Mouse (Mus musculus): ENCODE results near the gene Hrct1. TPM values are rescaled to one million over a fixed set of nuclear protein-coding genes. Genes with fewer than 3 reads are reported as not detected.

Gene Hrct1
- polyA plus RNA-seq, 1 experiment from 2014 or later: 1.0 TPM

DNA sequence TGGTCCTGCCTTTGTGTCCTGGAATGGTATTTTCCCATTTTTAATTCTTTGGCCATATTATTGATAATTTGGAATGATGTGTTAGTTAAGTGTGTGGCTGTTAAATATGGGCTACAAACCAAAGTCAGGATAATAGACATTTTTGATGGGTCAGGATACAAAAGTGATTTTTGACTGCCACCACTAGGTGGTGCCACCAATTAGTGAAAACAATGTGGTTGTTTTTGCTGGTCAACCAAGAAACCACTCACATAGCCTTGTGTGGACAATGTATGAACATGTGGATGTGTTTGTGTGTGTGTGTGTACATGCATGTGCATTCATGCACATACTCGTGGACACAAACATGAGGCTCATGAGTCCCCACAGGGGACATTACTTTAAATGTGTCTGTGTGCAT lies 2.2 kb upstream of the Hrct1 start:
- no peak overlapping the region for H3K4me3 ChIP-seq (ENCODE audit: low read length)
- no peak overlapping the region for H3K4me2 ChIP-seq (replicated peaks; ENCODE audit: low read depth, low read length)
- no peaks in the 10 kb centered on the region for H3K36me3 ChIP-seq (ENCODE audit: control insufficient read depth, insufficient read depth, low read length)
- 39% methylated on average over 1 of the region's 1 CpGs for WGBS
- H3K9ac ChIP-seq (ENCODE audit: low read depth, low read length): no peak overlapping the region
- no peak for ATAC-seq (ENCODE audit: low FRiP score, low TSS enrichment)
- peaks cover 5% of the 10 kb centered on the region; the same call in 1 of the 2 replicates for H3K4me1 ChIP-seq (ENCODE audit: control insufficient read depth, insufficient read depth, low read length)
- H3K27ac ChIP-seq (ENCODE audit: low read depth, low read length): no peak overlapping the region
- H3K27me3 ChIP-seq (ENCODE audit: control insufficient read depth, insufficient read depth, low read length): no peaks in the 10 kb centered on the region
- H3K9me3 ChIP-seq (ENCODE audit: control insufficient read depth, low read length): no peaks in the 10 kb centered on the region

DNA sequence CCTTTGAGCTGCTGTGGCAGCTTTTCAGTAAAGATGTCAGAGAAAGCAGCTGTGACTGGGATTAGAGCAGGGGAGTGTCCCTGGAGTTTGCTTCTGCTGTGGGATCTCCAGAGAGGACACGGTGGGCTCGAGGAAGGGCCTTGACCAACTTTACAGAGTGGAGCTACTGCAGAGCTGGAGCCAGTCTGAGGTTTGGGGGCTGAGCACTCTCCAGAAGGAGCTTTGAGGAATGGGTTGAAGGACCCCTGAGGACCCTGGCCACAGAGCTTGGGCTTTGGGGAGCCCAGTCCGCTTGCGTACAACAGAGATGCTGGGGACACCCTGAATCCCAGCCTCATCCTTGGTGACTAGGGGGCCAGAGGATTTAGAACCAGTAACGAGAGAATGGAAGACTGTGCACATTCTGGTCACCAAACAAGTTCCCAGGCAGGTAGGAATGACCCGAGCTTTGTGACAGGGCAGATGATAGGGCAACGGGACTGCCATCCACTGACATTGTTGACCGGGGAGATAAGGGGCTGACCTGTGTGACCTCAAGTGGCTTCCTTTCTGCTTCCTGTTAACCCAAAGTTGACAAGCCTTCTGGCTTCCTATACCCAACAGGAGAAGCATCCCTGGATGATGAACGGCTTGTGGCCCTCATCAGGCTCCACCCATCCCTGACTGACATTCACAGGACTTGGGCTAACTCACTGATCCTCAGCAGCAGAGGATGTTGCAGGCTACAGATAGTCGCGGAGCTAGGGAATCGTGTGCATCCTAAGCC lies 577 bp upstream of the Hrct1 start:
- Histone ChIP-seq H3K36me3 (ENCODE audit: control insufficient read depth, insufficient read depth, low read length) (no peaks in the 10 kb centered on the region), H3K9ac (ENCODE audit: low read depth, low read length) (no peak overlapping the region), H3K27ac (ENCODE audit: low read depth, low read length) (no peak overlapping the region), H3K9me3 (ENCODE audit: control insufficient read depth, low read length) (no peaks in the 10 kb centered on the region), H3K4me3 (ENCODE audit: low read length) (no peak overlapping the region), H3K4me1 (ENCODE audit: control insufficient read depth, insufficient read depth, low read length) (peaks cover 11% of the 10 kb centered on the region; the same call in 1 of the 2 replicates), H3K27me3 (ENCODE audit: control insufficient read depth, insufficient read depth, low read length) (no peaks in the 10 kb centered on the region), H3K4me2 (replicated peaks; ENCODE audit: low read depth, low read length) (no peak overlapping the region)
- no peak for ATAC-seq (ENCODE audit: low FRiP score, low TSS enrichment)
- WGBS: 68% methylated on average over 12 of the region's 12 CpGs

DNA sequence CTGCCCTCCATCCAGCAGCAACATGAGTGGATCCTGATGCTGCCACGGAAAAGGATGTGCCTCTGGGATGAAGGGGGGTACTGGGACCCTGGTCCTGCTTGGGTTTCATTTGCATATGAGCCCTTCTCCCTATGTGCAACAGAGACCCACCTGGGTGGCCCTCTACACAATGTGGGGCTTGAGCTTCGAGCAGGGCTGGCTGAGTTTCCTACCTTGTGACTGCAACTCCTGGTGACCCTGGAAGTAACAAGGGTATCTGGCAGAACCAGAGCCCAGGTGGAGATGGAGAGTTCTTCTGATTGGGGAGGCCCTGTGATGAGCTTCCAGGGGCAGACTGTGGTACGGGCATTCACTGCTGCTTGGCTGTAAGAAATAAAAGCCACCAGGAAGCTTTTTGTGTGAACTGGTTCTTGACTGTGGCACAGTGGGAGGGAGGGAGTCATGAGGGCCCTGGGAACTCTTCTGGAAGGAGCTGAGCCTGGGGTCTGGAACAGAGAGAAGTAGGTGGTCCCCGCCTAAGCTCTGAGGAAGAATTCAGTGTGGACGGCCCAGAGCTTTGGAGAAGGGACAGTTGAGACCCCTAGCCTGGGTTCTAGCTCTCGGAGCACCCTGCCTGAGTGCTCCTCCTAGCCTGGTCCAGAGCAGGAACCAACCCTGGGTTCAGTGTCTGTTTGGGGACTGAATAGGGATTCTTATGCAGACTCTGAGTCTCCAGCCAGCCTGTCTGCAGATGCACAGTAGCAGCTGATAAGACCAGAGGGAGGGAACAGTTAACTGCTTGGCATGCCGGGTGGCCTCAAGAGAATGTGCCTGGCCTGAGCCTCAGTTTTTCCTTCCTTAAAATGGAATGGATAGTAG lies 959 bp downstream of the Hrct1 start:
- no peaks in the 10 kb centered on the region for H3K27me3 ChIP-seq (ENCODE audit: control insufficient read depth, insufficient read depth, low read length)
- H3K27ac ChIP-seq (ENCODE audit: low read depth, low read length): 0 out of 2 replicates have a peak overlapping the region, but pooled peaks have one; percentile 8
- no peaks in the 10 kb centered on the region for H3K9me3 ChIP-seq (ENCODE audit: control insufficient read depth, low read length)
- no peak overlapping the region for H3K4me3 ChIP-seq (ENCODE audit: low read length)
- H3K9ac ChIP-seq (ENCODE audit: low read depth, low read length): no peak overlapping the region
- no peaks in the 10 kb centered on the region for H3K36me3 ChIP-seq (ENCODE audit: control insufficient read depth, insufficient read depth, low read length)
- WGBS: 75% methylated on average over 7 of the region's 7 CpGs
- H3K4me2 ChIP-seq (replicated peaks; ENCODE audit: low read depth, low read length): no peak overlapping the region
- no peak; the same call in 1 of the 2 replicates for ATAC-seq (ENCODE audit: low FRiP score, low TSS enrichment)
- H3K4me1 ChIP-seq (ENCODE audit: control insufficient read depth, insufficient read depth, low read length): peaks cover 11% of the 10 kb centered on the region; the same call in 1 of the 2 replicates

DNA sequence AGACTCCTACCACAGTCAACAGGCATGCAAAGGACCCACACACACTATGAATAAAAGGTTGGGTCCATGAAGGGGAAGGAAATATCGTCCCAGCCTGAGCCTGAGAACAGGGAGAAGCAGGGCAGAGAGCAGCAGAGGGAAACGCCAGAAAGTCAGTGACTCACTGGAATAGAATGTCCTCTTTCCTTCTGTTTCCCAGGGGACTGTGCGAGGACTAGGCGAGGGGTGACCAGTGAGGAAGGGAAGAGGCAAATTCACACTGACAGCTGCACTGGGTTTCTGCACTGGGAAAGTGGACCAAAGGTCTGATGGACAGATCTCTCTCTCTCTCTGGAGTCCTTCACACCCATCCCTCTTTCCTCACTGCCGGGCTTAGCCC lies 1.6 kb downstream of the Hrct1 start:
- H3K9me3 ChIP-seq (ENCODE audit: control insufficient read depth, low read length): no peaks in the 10 kb centered on the region
- no peak overlapping the region for H3K4me2 ChIP-seq (replicated peaks; ENCODE audit: low read depth, low read length)
- WGBS: 57% methylated on average over 5 of the region's 5 CpGs
- no peak overlapping the region for H3K4me3 ChIP-seq (ENCODE audit: low read length)
- no peaks in the 10 kb centered on the region for H3K27me3 ChIP-seq (ENCODE audit: control insufficient read depth, insufficient read depth, low read length)
- H3K4me1 ChIP-seq (ENCODE audit: control insufficient read depth, insufficient read depth, low read length): peaks cover 11% of the 10 kb centered on the region; the same call in 1 of the 2 replicates
- H3K9ac ChIP-seq (ENCODE audit: low read depth, low read length): no peak overlapping the region
- no peaks in the 10 kb centered on the region for H3K36me3 ChIP-seq (ENCODE audit: control insufficient read depth, insufficient read depth, low read length)
- no peak; the same call in 1 of the 2 replicates for ATAC-seq (ENCODE audit: low FRiP score, low TSS enrichment)
- H3K27ac ChIP-seq (ENCODE audit: low read depth, low read length): no peak overlapping the region

DNA sequence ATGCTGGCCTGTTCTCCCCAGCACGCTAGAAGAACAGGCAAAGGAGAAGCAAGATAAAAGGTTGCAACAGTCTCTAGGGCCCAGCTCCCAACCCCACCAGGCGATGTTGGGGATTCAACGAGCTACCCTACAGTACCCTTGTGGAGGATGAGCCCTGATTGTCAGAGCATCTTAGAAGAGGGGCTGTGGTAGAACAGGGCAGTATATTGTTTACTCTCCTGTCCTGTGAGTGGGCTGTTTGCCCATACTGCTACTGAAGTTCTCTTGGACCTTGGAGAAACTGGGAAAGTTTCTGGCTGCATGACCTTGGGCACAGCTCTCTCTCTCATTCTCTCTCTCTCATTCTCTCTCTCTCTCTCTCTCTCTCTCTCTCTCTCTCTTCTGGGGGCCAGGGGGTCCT lies 2.1 kb downstream of the Hrct1 start:
- no peaks in the 10 kb centered on the region for H3K27me3 ChIP-seq (ENCODE audit: control insufficient read depth, insufficient read depth, low read length)
- H3K4me2 ChIP-seq (replicated peaks; ENCODE audit: low read depth, low read length): no peak overlapping the region
- WGBS: 70% methylated on average over 3 of the region's 3 CpGs
- peaks cover 11% of the 10 kb centered on the region; the same call in 1 of the 2 replicates for H3K4me1 ChIP-seq (ENCODE audit: control insufficient read depth, insufficient read depth, low read length)
- H3K9ac ChIP-seq (ENCODE audit: low read depth, low read length): no peak overlapping the region
- no peaks in the 10 kb centered on the region for H3K36me3 ChIP-seq (ENCODE audit: control insufficient read depth, insufficient read depth, low read length)
- no peaks in the 10 kb centered on the region for H3K9me3 ChIP-seq (ENCODE audit: control insufficient read depth, low read length)
- no peak overlapping the region for H3K27ac ChIP-seq (ENCODE audit: low read depth, low read length)
- H3K4me3 ChIP-seq (ENCODE audit: low read length): no peak overlapping the region
- ATAC-seq (ENCODE audit: low FRiP score, low TSS enrichment): no peak

DNA sequence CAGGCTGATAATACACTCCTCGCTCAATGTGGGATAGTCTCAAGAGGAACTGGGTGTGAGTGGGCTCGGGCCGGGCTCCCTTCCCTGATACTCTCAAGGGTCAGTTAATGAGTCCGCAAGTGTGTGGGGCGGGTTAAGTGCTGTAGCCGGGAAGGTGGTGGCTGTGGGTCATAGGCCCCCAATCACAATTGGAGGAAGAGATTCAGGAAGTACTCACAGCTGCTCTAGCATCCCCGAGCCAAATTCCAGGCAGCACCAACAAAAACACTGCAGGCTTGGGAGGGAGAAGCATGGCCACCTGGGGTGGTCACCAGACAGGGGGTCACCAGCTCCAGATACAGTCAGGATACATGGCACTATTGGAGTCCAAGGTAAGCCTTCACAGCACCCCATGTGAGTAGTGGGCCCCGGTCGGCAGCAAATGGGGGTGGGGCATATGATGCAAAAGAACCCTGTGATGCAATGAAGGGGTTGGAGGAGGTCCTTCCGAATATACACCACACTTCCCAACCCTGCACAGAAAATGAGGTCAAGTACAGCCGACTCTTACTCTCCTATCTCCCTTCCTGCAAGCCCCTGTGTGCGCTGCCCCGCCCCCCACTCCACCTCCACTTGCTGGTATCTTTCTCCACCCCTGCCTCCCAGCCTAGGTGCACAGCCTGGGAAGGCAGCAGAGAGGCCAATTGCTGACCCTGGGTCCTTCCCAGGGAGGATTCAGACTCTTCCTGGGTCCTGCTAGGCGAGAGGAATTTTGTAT lies 3.0 kb downstream of the Hrct1 start, which contains the start of gene Spaar:
Gene Spaar, plus strand, starts transcription at position 241 of the 757 bp plus-strand sequence.
- WGBS: 54% methylated on average over 14 of the region's 14 CpGs
- Histone ChIP-seq H3K9ac (ENCODE audit: low read depth, low read length) (no peak within 1 kb of the TSS), H3K4me2 (replicated peaks; ENCODE audit: low read depth, low read length) (no peak within 1 kb of the TSS), H3K9me3 (ENCODE audit: control insufficient read depth, low read length) (no peaks in the 10 kb centered on the region), H3K27me3 (ENCODE audit: control insufficient read depth, insufficient read depth, low read length) (no peaks in the 10 kb centered on the region), H3K4me1 (ENCODE audit: control insufficient read depth, insufficient read depth, low read length) (peaks cover 11% of the 10 kb centered on the region; the same call in 1 of the 2 replicates), H3K27ac (ENCODE audit: low read depth, low read length) (no peak within 1 kb of the TSS), H3K36me3 (ENCODE audit: control insufficient read depth, insufficient read depth, low read length) (no peaks in the 10 kb centered on the region), H3K4me3 (ENCODE audit: low read length) (no peak within 1 kb of the TSS)
- ATAC-seq (ENCODE audit: low FRiP score, low TSS enrichment): no peak

DNA sequence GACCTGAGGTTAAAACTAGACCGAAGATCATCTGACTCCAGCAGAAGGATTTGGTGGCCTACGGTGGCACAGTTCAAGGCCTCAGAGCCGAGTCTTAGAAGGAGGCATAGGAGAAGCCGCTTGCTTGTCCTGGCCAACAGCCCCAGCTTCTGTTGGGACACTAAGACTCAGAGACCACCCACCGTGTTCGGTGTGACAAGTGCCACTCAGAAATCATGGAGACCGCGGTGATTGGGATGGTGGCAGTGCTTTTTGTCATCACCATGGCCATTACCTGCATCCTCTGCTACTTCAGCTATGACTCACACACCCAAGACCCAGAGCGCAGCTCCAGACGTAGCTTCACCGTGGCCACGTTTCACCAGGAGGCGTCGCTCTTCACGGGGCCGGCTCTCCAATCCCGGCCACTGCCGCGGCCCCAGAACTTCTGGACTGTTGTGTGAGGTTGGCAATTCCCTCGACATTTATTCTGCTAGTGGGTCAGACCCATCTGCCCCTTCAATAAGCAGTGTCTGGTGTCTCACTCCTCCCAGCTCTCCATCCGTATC lies 3.8 kb downstream of the Hrct1 start:
- no peak overlapping the region for H3K4me2 ChIP-seq (replicated peaks; ENCODE audit: low read depth, low read length)
- H3K27me3 ChIP-seq (ENCODE audit: control insufficient read depth, insufficient read depth, low read length): no peaks in the 10 kb centered on the region
- H3K4me3 ChIP-seq (ENCODE audit: low read length): no peak overlapping the region
- H3K9me3 ChIP-seq (ENCODE audit: control insufficient read depth, low read length): no peaks in the 10 kb centered on the region
- ATAC-seq (ENCODE audit: low FRiP score, low TSS enrichment): no peak
- H3K9ac ChIP-seq (ENCODE audit: low read depth, low read length): no peak overlapping the region
- peaks cover 11% of the 10 kb centered on the region; the same call in 1 of the 2 replicates for H3K4me1 ChIP-seq (ENCODE audit: control insufficient read depth, insufficient read depth, low read length)
- WGBS: 66% methylated on average over 21 of the region's 21 CpGs
- H3K27ac ChIP-seq (ENCODE audit: low read depth, low read length): no peak overlapping the region
- no peaks in the 10 kb centered on the region for H3K36me3 ChIP-seq (ENCODE audit: control insufficient read depth, insufficient read depth, low read length)

DNA sequence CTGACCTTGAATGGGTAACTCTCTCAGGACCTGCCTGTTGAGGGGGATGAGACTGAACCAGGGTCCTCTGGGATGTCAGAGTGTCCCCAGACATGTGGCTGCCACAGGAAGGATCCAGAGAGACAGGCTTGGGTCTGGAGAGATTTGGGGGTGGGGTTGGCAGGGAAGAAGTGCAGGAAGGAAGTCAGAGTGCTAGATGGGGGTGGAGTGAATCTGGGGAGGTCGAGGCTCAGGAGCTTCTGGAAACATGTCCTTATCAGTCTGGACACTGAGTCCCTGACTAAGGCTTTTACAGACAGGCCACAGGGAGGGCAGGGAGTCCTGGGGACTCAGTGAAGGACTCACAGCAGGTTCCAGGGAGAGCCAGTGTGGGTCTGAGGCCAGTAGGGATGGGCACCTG lies 5.2 kb downstream of the Hrct1 start:
- Histone ChIP-seq H3K27ac (ENCODE audit: low read depth, low read length) (no peak overlapping the region), H3K9me3 (ENCODE audit: control insufficient read depth, low read length) (no peaks in the 10 kb centered on the region), H3K4me2 (replicated peaks; ENCODE audit: low read depth, low read length) (no peak overlapping the region), H3K9ac (ENCODE audit: low read depth, low read length) (no peak overlapping the region), H3K4me3 (ENCODE audit: low read length) (no peak overlapping the region), H3K4me1 (ENCODE audit: control insufficient read depth, insufficient read depth, low read length) (0 out of 2 replicates have a peak, but pooled peaks cover 7% of the 10 kb centered on the region), H3K36me3 (ENCODE audit: control insufficient read depth, insufficient read depth, low read length) (no peaks in the 10 kb centered on the region), H3K27me3 (ENCODE audit: control insufficient read depth, insufficient read depth, low read length) (no peaks in the 10 kb centered on the region)
- WGBS: 31% methylated on average over 1 of the region's 1 CpGs
- no peak for ATAC-seq (ENCODE audit: low FRiP score, low TSS enrichment)

Measured in kidney, embryonic 14.5 days (tissue).